Mouse (Mus musculus) lung, postnatal 0 days (tissue): ENCODE results near the gene Prlhr. TPM values are rescaled to one million over a fixed set of nuclear protein-coding genes. Genes with fewer than 3 reads are reported as not detected.

Source experiments
- ATAC-seq: fragments of 200-750 bp; cut with Nextera tagmentation; 2 replicates; pipeline ENCODE4 v1.8.0; 2017; ENCODE audit warnings: moderate library complexity
- DNase-seq: peaks from one replicate; pipeline ENCODE4 v3.0.0-alpha.2; 2016; ENCODE audit warnings: low spot score
- H3K27ac ChIP-seq: fragments of 300-500 bp; sonication (generic); 2 replicates; pipeline ENCODE4 v1.5.1; 2014; ENCODE audit warnings: antibody characterized with exemption, mild to moderate bottlenecking, low read length, mixed read lengths
- H3K27me3 ChIP-seq: fragments of 300-500 bp; sonication (generic); replicated peaks from 2 replicates; pipeline ENCODE4 v1.6.1; 2014; ENCODE audit warnings: low read length, mixed read lengths; ENCODE audit not compliant: insufficient read depth
- H3K36me3 ChIP-seq: fragments of 300-500 bp; sonication (generic); 2 replicates; pipeline ENCODE4 v1.6.1; 2014; ENCODE audit warnings: low read length, mixed read lengths; ENCODE audit not compliant: insufficient read depth
- H3K4me1 ChIP-seq: fragments of 300-500 bp; sonication (generic); 2 replicates; pipeline ENCODE4 v1.6.1; 2014; ENCODE audit warnings: antibody characterized with exemption, low read depth, low read length, mixed read lengths; ENCODE audit not compliant: insufficient read depth
- H3K4me2 ChIP-seq: fragments of 300-500 bp; sonication (generic); replicated peaks from 2 replicates; pipeline ENCODE4 v1.6.1; 2014; ENCODE audit warnings: low read depth, mild to moderate bottlenecking, low read length, moderate library complexity, mixed read lengths
- H3K4me3 ChIP-seq: fragments of 300-500 bp; sonication (generic); 2 replicates; pipeline ENCODE4 v1.5.1; 2014; ENCODE audit warnings: low read depth, low read length
- H3K9ac ChIP-seq: fragments of 300-500 bp; sonication (generic); replicated peaks from 2 replicates; pipeline ENCODE4 v1.6.1; 2014; ENCODE audit warnings: low read depth, mild to moderate bottlenecking
- H3K9me3 ChIP-seq: fragments of 300-500 bp; sonication (generic); 2 replicates; pipeline ENCODE4 v1.6.1; 2016; ENCODE audit warnings: low read length, mixed read lengths
- CTCF ChIP-seq: IDR thresholded peaks from 2 replicates; pipeline ENCODE4 v1.5.1; 2016; ENCODE audit warnings: antibody characterized with exemption, mild to moderate bottlenecking
- EP300 ChIP-seq: IDR thresholded peaks from 2 replicates; pipeline ENCODE4 v1.6.1; 2016; ENCODE audit warnings: antibody characterized with exemption, mild to moderate bottlenecking, control low read depth
- WGBS: fragments of 180-500 bp; shearing (Covaris S2); extraction: QIAGEN DNeasy Blood & Tissue Kit; methylation state at CpG from one replicate; pipeline ENCODE4 v1.1.7; 2014; 5-methylcytosine and 5-hydroxymethylcytosine counted together
- polyA plus RNA-seq: library from polyadenylated mRNA; unstranded; fragments of >200 nt; fragmentation: Nextera tagmentation; extraction: Ambion mirVana; gene quantifications from 2 replicates; pipeline ENCODE4 v1.2.1, GENCODE M21; 2015

Gene Prlhr
- polyA plus RNA-seq = not detected in 2 replicates

GRCm38 (mm10) chr19:60468254-60468762 lies at the start of gene Prlhr:
TSS of gene Prlhr (minus strand) at chr19:60468304.
- TF ChIP-seq CTCF (no peak), EP300 (no peak)
- H3K4me2 ChIP-seq = peak within 1 kb of the TSS; percentile 41; the same call in 1 of the 2 replicates
- H3K9ac ChIP-seq = no peak within 1 kb of the TSS
- no peaks in the 10 kb centered on the region for H3K36me3 ChIP-seq
- H3K27ac ChIP-seq = no peak within 1 kb of the TSS
- H3K9me3 ChIP-seq = no peaks in the 10 kb centered on the region
- no peak within 1 kb of the TSS for H3K4me3 ChIP-seq
- WGBS = 6% methylated on average over 17 of the region's 17 CpGs
- DNase-seq (no peak), ATAC-seq (no peak)
- peaks cover 26% of the 10 kb centered on the region; the same call in 1 of the 2 replicates for H3K27me3 ChIP-seq
- H3K4me1 ChIP-seq = 0 out of 2 replicates have a peak, but pooled peaks cover 9% of the 10 kb centered on the region

GRCm38 (mm10) chr19:60515064-60515463 lies 47.0 kb upstream of the Prlhr start:
- TF ChIP-seq CTCF (no peak), EP300 (no peak)
- no peaks in the 10 kb centered on the region for H3K27me3 ChIP-seq
- H3K9ac ChIP-seq = no peak overlapping the region
- WGBS = 57% methylated on average over 2 of the region's 2 CpGs
- DNase-seq = no peak
- no peaks in the 10 kb centered on the region for H3K9me3 ChIP-seq
- H3K4me1 ChIP-seq = no peaks in the 10 kb centered on the region
- no peak overlapping the region for H3K4me2 ChIP-seq
- H3K4me3 ChIP-seq = no peak overlapping the region
- H3K36me3 ChIP-seq = no peaks in the 10 kb centered on the region
- no peak for ATAC-seq
- no peak overlapping the region for H3K27ac ChIP-seq

GRCm38 (mm10) chr19:60513431-60513830 lies 45.3 kb upstream of the Prlhr start:
- H3K4me2 ChIP-seq = no peak overlapping the region
- no peak overlapping the region for H3K9ac ChIP-seq
- no peaks in the 10 kb centered on the region for H3K36me3 ChIP-seq
- H3K27me3 ChIP-seq = no peaks in the 10 kb centered on the region
- WGBS = 61% methylated on average over 3 of the region's 3 CpGs
- H3K9me3 ChIP-seq = no peaks in the 10 kb centered on the region
- TF ChIP-seq EP300 = no peak
- TF ChIP-seq CTCF = peak; percentile 56
- DNase-seq (no peak), ATAC-seq (no peak)
- no peak overlapping the region for H3K4me3 ChIP-seq
- no peaks in the 10 kb centered on the region for H3K4me1 ChIP-seq
- no peak overlapping the region for H3K27ac ChIP-seq

GRCm38 (mm10) chr19:60500209-60500608 lies 32.1 kb upstream of the Prlhr start:
- Histone ChIP-seq H3K27me3 (no peaks in the 10 kb centered on the region), H3K9ac (no peak overlapping the region), H3K9me3 (no peaks in the 10 kb centered on the region), H3K4me1 (no peaks in the 10 kb centered on the region), H3K27ac (no peak overlapping the region), H3K36me3 (no peaks in the 10 kb centered on the region), H3K4me3 (no peak overlapping the region), H3K4me2 (no peak overlapping the region)
- ATAC-seq = peak; percentile 85
- TF ChIP-seq CTCF (no peak), EP300 (no peak)
- DNase-seq = peak; percentile 45

- no peaks in the 10 kb centered on the region for H3K4me1 ChIP-seq
- H3K4me3 ChIP-seq = no peak overlapping the region
- WGBS = 64% methylated on average over 4 of the region's 4 CpGs
- H3K4me2 ChIP-seq = no peak overlapping the region
- H3K27me3 ChIP-seq = no peaks in the 10 kb centered on the region
- no peak overlapping the region for H3K27ac ChIP-seq
- ATAC-seq = no peak
- H3K9ac ChIP-seq = no peak overlapping the region
- H3K9me3 ChIP-seq = no peaks in the 10 kb centered on the region
- no peaks in the 10 kb centered on the region for H3K36me3 ChIP-seq
- TF ChIP-seq CTCF (no peak), EP300 (no peak)
- DNase-seq = no peak
These were observed 29.1 kb upstream of the Prlhr start for GRCm38 (mm10) chr19:60497171-60497570.

- WGBS = 37% methylated on average over 3 of the region's 3 CpGs
- H3K9me3 ChIP-seq = no peaks in the 10 kb centered on the region
- no peak overlapping the region for H3K4me3 ChIP-seq
- no peaks in the 10 kb centered on the region for H3K36me3 ChIP-seq
- H3K4me2 ChIP-seq = no peak overlapping the region
- DNase-seq (no peak), ATAC-seq (no peak)
- H3K4me1 ChIP-seq = no peaks in the 10 kb centered on the region
- H3K9ac ChIP-seq = no peak overlapping the region
- H3K27ac ChIP-seq = no peak overlapping the region
- no peak for TF ChIP-seq EP300
- no peak for TF ChIP-seq CTCF
- H3K27me3 ChIP-seq = no peaks in the 10 kb centered on the region
These were observed 27.7 kb upstream of the Prlhr start for GRCm38 (mm10) chr19:60495772-60496171.

- Histone ChIP-seq H3K9me3 (no peaks in the 10 kb centered on the region), H3K4me2 (no peak overlapping the region), H3K27me3 (no peaks in the 10 kb centered on the region), H3K4me1 (no peaks in the 10 kb centered on the region), H3K9ac (no peak overlapping the region), H3K4me3 (no peak overlapping the region), H3K36me3 (no peaks in the 10 kb centered on the region), H3K27ac (no peak overlapping the region)
- ATAC-seq (no peak), DNase-seq (no peak)
- no peak for TF ChIP-seq EP300
- TF ChIP-seq CTCF = no peak
- 86% methylated on average over 1 of the region's 1 CpGs for WGBS
These were observed 21.5 kb upstream of the Prlhr start for GRCm38 (mm10) chr19:60489566-60489965.
